Mouse (Mus musculus) small intestine, adult 2 months (tissue): ENCODE measurements around the gene Wdr63. TPM values are rescaled to one million over a fixed set of nuclear protein-coding genes. Genes with fewer than 3 reads are reported as not detected.
A peak's percentile ranks its signal among the peaks of the same experiment; 100 is the strongest.

ENCODE experiments used
- H3K27ac ChIP-seq: fragments of 200-500 bp; 2 replicates; pipeline ENCODE4 v1.5.1; 2012; ENCODE audit warnings: low read depth, low read length, control low read depth, inconsistent platforms; ENCODE audit not compliant: insufficient read depth
- H3K27me3 ChIP-seq: fragments of 200-500 bp; 2 replicates; pipeline ENCODE4 v1.6.1; 2012; ENCODE audit warnings: mild to moderate bottlenecking, moderate library complexity, low read length, inconsistent platforms; ENCODE audit not compliant: control insufficient read depth, insufficient read depth
- H3K36me3 ChIP-seq: fragments of 200-500 bp; 2 replicates; pipeline ENCODE4 v1.6.1; 2012; ENCODE audit warnings: mild to moderate bottlenecking, low read length, control low read depth, inconsistent platforms; ENCODE audit not compliant: control insufficient read depth, insufficient read depth
- H3K4me1 ChIP-seq: fragments of 200-500 bp; 2 replicates; pipeline ENCODE4 v1.6.1; 2012; ENCODE audit warnings: low read length, inconsistent platforms, mixed read lengths; ENCODE audit not compliant: control insufficient read depth, insufficient read depth, insufficient read length
- H3K4me3 ChIP-seq: fragments of 200-500 bp; 2 replicates; pipeline ENCODE4 v1.5.1; 2012; ENCODE audit warnings: low read depth, mild to moderate bottlenecking, control low read depth, inconsistent platforms, low read length, moderate library complexity
- CTCF ChIP-seq: fragments of 200-500 bp; IDR thresholded peaks from 2 replicates; pipeline ENCODE4 v1.5.1; 2012; ENCODE audit warnings: low read depth, mild to moderate bottlenecking, control low read depth, inconsistent platforms, low read length, moderate library complexity, mixed read lengths; ENCODE audit not compliant: insufficient replicate concordance, insufficient read length; ENCODE audit errors: extremely low read depth
- POLR2A ChIP-seq: fragments of 200-500 bp; IDR thresholded peaks from 2 replicates; pipeline ENCODE4 v1.6.1; 2012; ENCODE audit warnings: low read depth, mild to moderate bottlenecking, control low read depth, inconsistent platforms, low read length, moderate library complexity
- WGBS: fragments of 180-500 bp; shearing (Covaris S2); methylation state at CpG from one replicate; pipeline ENCODE4 v1.1.7; 2018; 5-methylcytosine and 5-hydroxymethylcytosine counted together
- polyA plus RNA-seq: library from polyadenylated mRNA; depleted of rRNA; stranded (reverse); fragments of >200 nt; gene quantifications from 2 replicates; pipeline ENCODE4 v1.2.3, GENCODE M21; 2012

Wdr63 gene
- polyA plus RNA-seq, 1 experiment: not detected

GRCm38 (mm10) chr3:146025499-146025898 is 82.4 kb downstream of the Wdr63 start:
- Histone ChIP-seq H3K4me3 (no peak overlapping the region), H3K27ac (no peak overlapping the region), H3K4me1 (peaks cover 2% of the 10 kb centered on the region; the same call in 1 of the 2 replicates), H3K27me3 (no peaks in the 10 kb centered on the region), H3K36me3 (peaks cover 9% of the 10 kb centered on the region)
- TF ChIP-seq CTCF (no peak), POLR2A (no peak)
- WGBS: 80% methylated on average over 6 of the region's 6 CpGs

DNA sequence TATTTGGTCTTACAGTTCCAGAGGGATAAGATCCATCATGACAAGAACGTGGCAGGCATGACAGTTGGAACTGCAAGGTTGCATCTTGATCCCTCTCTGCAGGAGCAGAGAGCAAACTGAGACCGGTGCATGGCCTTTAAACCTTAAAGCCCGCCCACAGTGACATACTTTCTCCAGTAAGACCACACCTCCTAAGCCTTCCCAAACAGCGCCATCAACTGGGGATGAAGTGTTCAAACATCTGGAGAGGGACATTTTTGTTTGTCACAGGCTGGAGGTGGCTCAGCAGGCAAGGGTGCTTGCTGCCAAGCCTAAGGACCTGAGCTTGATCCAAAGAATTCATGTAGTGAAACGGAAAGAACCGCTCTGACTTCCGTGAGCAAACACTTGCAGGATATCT is 83.2 kb downstream of the Wdr63 start:
- 89% methylated on average over 7 of the region's 7 CpGs for WGBS

GRCm38 (mm10) chr3:146022232-146022631 is 85.7 kb downstream of the Wdr63 start:
- Histone ChIP-seq H3K36me3 (peaks cover 19% of the 10 kb centered on the region), H3K27ac (no peak overlapping the region), H3K4me1 (peaks cover 2% of the 10 kb centered on the region; the same call in 1 of the 2 replicates), H3K27me3 (no peaks in the 10 kb centered on the region), H3K4me3 (no peak overlapping the region)
- WGBS: 96% methylated on average over 9 of the region's 9 CpGs
- TF ChIP-seq POLR2A (no peak), CTCF (no peak)

More for the DNA sequence above, 83.2 kb downstream of the Wdr63 start:
- Histone ChIP-seq H3K36me3 (peaks cover 12% of the 10 kb centered on the region), H3K27me3 (no peaks in the 10 kb centered on the region), H3K27ac (no peak overlapping the region), H3K4me3 (no peak overlapping the region), H3K4me1 (peaks cover 2% of the 10 kb centered on the region; the same call in 1 of the 2 replicates)
- TF ChIP-seq POLR2A (no peak), CTCF (no peak)

GRCm38 (mm10) chr3:146017521-146017920 is 90.4 kb downstream of the Wdr63 start:
- Histone ChIP-seq H3K27me3 (no peaks in the 10 kb centered on the region), H3K27ac (no peak overlapping the region), H3K4me1 (no peaks in the 10 kb centered on the region), H3K4me3 (no peak overlapping the region), H3K36me3 (peaks cover 39% of the 10 kb centered on the region)
- TF ChIP-seq POLR2A (no peak), CTCF (no peak)
- 76% methylated on average over 9 of the region's 9 CpGs for WGBS

DNA sequence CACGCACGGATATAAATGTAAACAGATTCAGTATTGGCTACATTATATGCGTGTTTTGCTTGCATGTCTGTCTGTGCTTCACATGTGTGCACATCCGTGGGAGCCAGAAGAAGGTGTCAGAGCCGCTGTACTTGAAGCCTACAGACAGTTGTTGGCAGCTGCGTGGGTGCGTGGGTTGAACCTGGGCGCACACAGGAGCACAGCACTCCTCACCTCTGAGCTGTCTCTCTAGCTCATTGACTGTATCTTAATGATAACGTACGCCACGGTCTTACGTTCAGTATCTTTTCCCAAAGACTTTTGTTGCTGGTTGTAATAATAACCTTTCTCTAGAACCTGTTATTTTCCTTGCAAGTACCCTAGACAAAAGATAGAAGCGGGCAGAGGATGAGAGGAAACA is 91.0 kb downstream of the Wdr63 start:
- no peaks in the 10 kb centered on the region for H3K27me3 ChIP-seq
- peaks cover 34% of the 10 kb centered on the region for H3K36me3 ChIP-seq
- no peak overlapping the region for H3K4me3 ChIP-seq
- 92% methylated on average over 13 of the region's 13 CpGs for WGBS
- no peaks in the 10 kb centered on the region for H3K4me1 ChIP-seq
- TF ChIP-seq CTCF: no peak
- TF ChIP-seq POLR2A: no peak
- no peak overlapping the region for H3K27ac ChIP-seq

DNA sequence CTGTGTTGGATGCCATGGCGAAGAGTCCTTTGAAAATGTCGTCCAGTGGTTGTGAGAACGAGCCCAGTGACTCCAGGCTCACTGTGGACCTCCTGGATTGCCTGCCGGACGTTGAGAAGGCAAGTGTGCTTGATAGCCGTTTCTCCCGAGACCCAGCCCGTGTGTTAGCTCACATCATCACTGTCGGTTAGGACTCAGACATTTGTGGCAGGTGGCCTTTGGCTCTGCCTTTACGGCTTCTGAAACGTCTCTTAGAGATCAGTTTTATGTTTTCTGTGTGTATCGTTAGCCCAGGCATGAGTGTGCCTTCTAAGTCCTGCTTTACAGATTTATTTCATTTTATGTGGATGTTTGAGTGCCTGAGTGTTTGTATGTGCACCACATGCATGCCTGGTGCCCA is 93.6 kb downstream of the Wdr63 start:
- Histone ChIP-seq H3K4me1 (peaks cover 3% of the 10 kb centered on the region; the same call in 1 of the 2 replicates), H3K36me3 (peaks cover 31% of the 10 kb centered on the region), H3K27me3 (no peaks in the 10 kb centered on the region), H3K4me3 (no peak overlapping the region), H3K27ac (no peak overlapping the region)
- TF ChIP-seq POLR2A (no peak), CTCF (no peak)
- WGBS: 92% methylated on average over 12 of the region's 12 CpGs

DNA sequence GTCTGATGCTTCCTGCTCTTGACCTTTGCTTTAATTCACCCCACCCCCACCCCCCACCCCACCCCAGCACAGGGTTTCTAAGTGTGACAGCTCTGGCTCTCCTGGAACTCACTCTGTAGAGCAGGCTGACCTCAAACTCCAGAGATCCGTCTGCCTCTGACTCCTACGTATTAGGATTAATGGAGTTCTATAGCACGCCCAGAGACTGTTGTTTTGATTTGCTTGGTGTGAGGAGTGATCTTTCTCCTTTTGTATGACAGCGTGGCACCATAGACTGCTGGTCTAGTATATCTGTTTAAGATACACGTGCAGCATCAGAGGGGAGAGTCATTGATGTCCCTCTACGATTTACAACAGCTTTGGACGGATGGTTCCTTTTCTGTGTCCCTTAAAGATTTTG is 94.4 kb downstream of the Wdr63 start:
- Histone ChIP-seq H3K4me3 (no peak overlapping the region), H3K27me3 (no peaks in the 10 kb centered on the region), H3K27ac (no peak overlapping the region), H3K4me1 (peaks cover 5% of the 10 kb centered on the region; the same call in 1 of the 2 replicates), H3K36me3 (peaks cover 31% of the 10 kb centered on the region)
- no peak for TF ChIP-seq CTCF
- no peak for TF ChIP-seq POLR2A
- 90% methylated on average over 7 of the region's 7 CpGs for WGBS

- H3K36me3 ChIP-seq: peaks cover 21% of the 10 kb centered on the region
- H3K4me3 ChIP-seq: no peak overlapping the region
- 37% methylated on average over 8 of the region's 8 CpGs for WGBS
- TF ChIP-seq POLR2A (no peak), CTCF (peak; percentile 8; the same call in 1 of the 2 replicates)
- peak overlapping the region; percentile 50; the same call in 1 of the 2 replicates for H3K27ac ChIP-seq
- H3K27me3 ChIP-seq: no peaks in the 10 kb centered on the region
- H3K4me1 ChIP-seq: peaks cover 9% of the 10 kb centered on the region; the same call in 1 of the 2 replicates
Measured at GRCm38 (mm10) chr3:146011544-146012218, 96.2 kb downstream of the Wdr63 start.
